Comparison of ENCODE assay signal across 27 mouse cellular contexts in the genomic region with DNA sequence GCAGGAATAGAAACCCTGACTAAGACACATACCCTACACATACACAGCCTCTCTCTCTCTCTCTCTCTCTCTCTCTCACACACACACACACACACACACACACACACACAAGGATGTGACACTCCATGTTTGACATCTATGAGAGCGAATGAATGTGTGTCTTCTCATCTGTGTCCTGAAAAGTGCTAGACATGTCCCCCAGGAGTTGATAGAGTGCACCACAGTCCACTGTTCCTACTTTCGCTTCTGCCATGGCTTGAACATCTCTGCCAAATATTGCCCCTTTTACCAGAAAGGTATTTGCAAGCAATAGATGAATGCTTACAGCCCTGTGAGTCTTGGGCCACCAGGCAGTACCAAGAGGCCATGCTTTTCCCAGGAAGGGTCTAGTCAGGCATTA. TPM values are rescaled to one million over a fixed set of nuclear protein-coding genes. Genes with fewer than 3 reads are reported as not detected.
"Had no signal": no experiment of that assay in that cellular context is flagged by ENCODE, and none has a peak within 500 bp of the region (broad histone marks: within the 10 kb centered on the region; RNA-seq: fewer than 3 reads in every experiment).

No protein-coding gene starts in this region.

- H3K27ac ChIP-seq: gastrocnemius, adult 2 months; heart, embryonic 10.5 days; heart, embryonic 13.5 days; heart, embryonic 15.5 days; hindbrain, embryonic 13.5 days; hindbrain, embryonic 15.5 days; hindbrain, postnatal 0 days; kidney, embryonic 15.5 days; kidney, postnatal 0 days; limb, embryonic 10.5 days; limb, embryonic 12.5 days had no signal

- H3K36me3 ChIP-seq: heart, embryonic 10.5 days; heart, embryonic 13.5 days; heart, embryonic 15.5 days; hindbrain, embryonic 13.5 days; hindbrain, embryonic 15.5 days; kidney, embryonic 15.5 days; limb, embryonic 10.5 days; limb, embryonic 12.5 days had no signal

- H3K9ac ChIP-seq: heart, embryonic 13.5 days; heart, embryonic 15.5 days; hindbrain, embryonic 13.5 days; hindbrain, embryonic 15.5 days; kidney, embryonic 15.5 days; limb, embryonic 12.5 days had no signal

- H3K4me2 ChIP-seq: heart, embryonic 13.5 days; heart, embryonic 15.5 days; hindbrain, embryonic 13.5 days; hindbrain, embryonic 15.5 days; kidney, embryonic 15.5 days; limb, embryonic 12.5 days; liver, embryonic 11.5 days had no signal

- ATAC-seq: hindbrain, postnatal 0 days; intestine, embryonic 16.5 days had no signal

- H3K9me3 ChIP-seq: heart, embryonic 10.5 days; heart, embryonic 13.5 days; heart, embryonic 15.5 days; hindbrain, embryonic 13.5 days; hindbrain, embryonic 15.5 days; kidney, embryonic 15.5 days; limb, embryonic 10.5 days; limb, embryonic 12.5 days had no signal

- H3K27me3 ChIP-seq: hindbrain, embryonic 13.5 days; hindbrain, embryonic 15.5 days; limb, embryonic 12.5 days had no signal

- H3K4me1 ChIP-seq: heart, embryonic 15.5 days; hindbrain, embryonic 15.5 days; kidney, embryonic 15.5 days; limb, embryonic 12.5 days had no signal

- DNase-seq: gastrocnemius, adult 2 months; gastrocnemius, postnatal 10 days; gastrocnemius, postnatal 25 days; heart, adult 18-20 months; heart, postnatal 14 days; heart, postnatal 36 days; kidney, adult 11 months; kidney, adult 2 months; kidney, adult 9 months; kidney, postnatal 14 days; kidney, postnatal 36 days; layer of hippocampus, postnatal 36 days; liver had no signal

- H3K4me3 ChIP-seq: gastrocnemius, adult 2 months; heart, embryonic 10.5 days; heart, embryonic 13.5 days; heart, embryonic 15.5 days; hindbrain, embryonic 13.5 days; hindbrain, embryonic 15.5 days; kidney, embryonic 15.5 days; limb, embryonic 10.5 days; limb, embryonic 12.5 days had no signal

RNA-seq across cellular contexts. Expression of gene Hes5, which starts 20.6 kb away (rescaled TPM):
- total RNA-seq: gastrocnemius, adult 2 months; gastrocnemius, postnatal 25 days; heart, adult 8-10 months; heart, postnatal 14 days; heart, postnatal 36 days had no signal
- polyA plus RNA-seq: heart, postnatal 0 days; kidney, adult 2 months had no signal
